Mouse (Mus musculus): ENCODE results near the gene Ooep. TPM values are rescaled to one million over a fixed set of nuclear protein-coding genes. Genes with fewer than 3 reads are reported as not detected.
"Not testable (repeated sequence)": the region's sequence is repeated elsewhere in the genome, so short reads cannot be mapped to it uniquely, and the experiment has no call there.

The Ooep gene
- total RNA-seq, 2 experiments from 2014 or later = not detected

- DNase-seq (ENCODE audit: extremely low spot score in 1 of 2, low spot score in 2 of 2) = no peak
- intact Hi-C loops (cut with DNase I) = no loop called here
- Histone ChIP-seq H3K27ac (no peak overlapping the region), H3K4me3 (no peak overlapping the region)
- no peak for TF ChIP-seq CTCF (IDR thresholded peaks at IDR 0.05)
Observed at GRCm38 (mm10) chr9:78364701-78365100, 13.8 kb downstream of the Ooep start.

DNA sequence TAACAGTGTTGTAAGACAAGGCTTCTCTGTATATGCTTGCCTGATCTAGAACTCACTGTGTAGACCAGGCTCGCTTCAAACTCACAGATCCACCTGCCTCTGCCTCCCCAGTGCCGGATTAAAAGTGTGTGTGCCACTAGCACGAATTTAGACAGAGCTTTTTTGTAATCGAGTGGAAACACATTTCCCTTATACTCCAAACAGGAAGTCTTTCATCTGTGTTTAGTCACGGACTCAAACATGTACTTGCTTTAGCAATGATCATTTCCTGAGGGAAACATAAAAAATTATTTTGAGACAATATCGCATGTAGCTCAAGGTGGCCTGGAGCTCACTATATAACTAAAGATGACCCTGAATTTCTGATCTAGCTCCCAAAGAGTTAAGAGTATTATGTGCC is 15.2 kb downstream of the Ooep start:
- DNase-seq (ENCODE audit: extremely low spot score in 1 of 2, low spot score in 2 of 2) = no peak
- intact Hi-C loops (cut with DNase I) = no loop called here
- TF ChIP-seq CTCF (IDR thresholded peaks at IDR 0.05) = no peak
- no peak overlapping the region for H3K27ac ChIP-seq
- no peak overlapping the region for H3K4me3 ChIP-seq

GRCm38 (mm10) chr9:78360484-78360872 is 18.0 kb downstream of the Ooep start:
- no peak overlapping the region for H3K4me3 ChIP-seq
- TF ChIP-seq CTCF (IDR thresholded peaks at IDR 0.05) = no peak
- intact Hi-C loops (cut with DNase I) = no loop called here
- no peak overlapping the region for H3K27ac ChIP-seq
- no peak for DNase-seq (ENCODE audit: extremely low spot score in 1 of 2, low spot score in 2 of 2)

DNA sequence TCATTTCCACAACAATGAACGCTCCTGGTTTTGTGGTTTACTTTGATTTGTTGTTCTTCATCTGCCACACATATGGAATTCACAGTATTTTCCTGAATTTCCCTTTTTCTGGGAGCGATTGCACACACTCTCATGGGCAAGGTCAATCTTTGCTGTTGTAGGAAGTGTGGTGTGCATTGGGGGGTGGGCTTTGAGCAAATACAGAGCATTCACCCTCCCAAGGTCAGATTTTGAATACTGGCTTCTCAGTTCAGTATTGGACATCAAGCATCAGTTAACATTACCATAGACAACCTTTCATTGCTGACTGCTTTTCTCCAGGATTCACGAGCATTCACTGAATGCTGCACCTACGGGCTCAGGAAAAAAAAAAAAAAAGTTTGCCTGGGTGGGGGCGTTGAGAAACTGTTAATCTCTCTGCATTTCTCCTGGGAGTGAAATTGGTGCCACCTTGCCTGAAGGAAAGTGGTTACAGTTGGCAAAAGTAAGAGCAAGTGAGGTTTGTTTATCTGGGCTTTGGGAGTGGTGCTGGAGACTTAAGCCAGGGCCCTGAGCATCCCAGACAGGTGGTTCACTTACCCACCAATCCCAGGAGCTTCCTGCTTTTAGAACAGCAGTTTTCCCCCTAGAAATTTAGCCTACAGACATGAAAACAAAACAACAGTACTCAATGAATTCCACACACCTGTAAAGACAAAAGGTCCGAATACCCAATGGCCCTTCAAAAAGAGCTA is 18.6 kb downstream of the Ooep start:
- Histone ChIP-seq H3K4me3 (no peak overlapping the region), H3K27ac (no peak overlapping the region)
- no peak for DNase-seq (ENCODE audit: extremely low spot score in 1 of 2, low spot score in 2 of 2)
- TF ChIP-seq CTCF (IDR thresholded peaks at IDR 0.05) = no peak
- intact Hi-C loops (cut with DNase I) = loop anchor here (5.0 kb wide), 1 partner anchor 77 kb away; no protein-coding TSS in a partner anchor

GRCm38 (mm10) chr9:78358053-78358452 is 20.5 kb downstream of the Ooep start:
- TF ChIP-seq CTCF (IDR thresholded peaks at IDR 0.05) = peak; percentile 73
- Histone ChIP-seq H3K4me3 (no peak overlapping the region), H3K27ac (no peak overlapping the region)
- DNase-seq (ENCODE audit: extremely low spot score in 1 of 2, low spot score in 2 of 2) = peak; percentile 38 to 45
- intact Hi-C loops (cut with DNase I) = loop anchor here (5.0 kb wide), 1 partner anchor 79 kb away; no protein-coding TSS in a partner anchor

GRCm38 (mm10) chr9:78355611-78356010 is 22.9 kb downstream of the Ooep start, which contains the start of gene Gsta2:
Gene Gsta2, minus strand, starts transcription at chr9:78355788.
- Histone ChIP-seq H3K4me3 (no peak within 1 kb of the TSS), H3K27ac (no peak within 1 kb of the TSS)
- no peak for TF ChIP-seq CTCF (IDR thresholded peaks at IDR 0.05)
- no peak for DNase-seq (ENCODE audit: extremely low spot score in 1 of 2, low spot score in 2 of 2)
- intact Hi-C loops (cut with DNase I) = loop anchor here (1.0 to 5.0 kb wide), 2 partner anchors 82 to 135 kb away; no protein-coding TSS in a partner anchor

- intact Hi-C loops (cut with DNase I) = loop anchor here (1.0 to 5.0 kb wide), 2 partner anchors 82 to 135 kb away; no protein-coding TSS in a partner anchor
- H3K27ac ChIP-seq = no peak overlapping the region
- TF ChIP-seq CTCF (IDR thresholded peaks at IDR 0.05) = no peak
- no peak overlapping the region for H3K4me3 ChIP-seq
- DNase-seq (ENCODE audit: extremely low spot score in 1 of 2, low spot score in 2 of 2) = no peak
Observed at GRCm38 (mm10) chr9:78354665-78355578, 23.6 kb downstream of the Ooep start.

GRCm38 (mm10) chr9:78351504-78352220 is 26.9 kb downstream of the Ooep start:
- no peak overlapping the region for H3K27ac ChIP-seq
- TF ChIP-seq CTCF (IDR thresholded peaks at IDR 0.05) = no peak
- intact Hi-C loops (cut with DNase I) = no loop called here
- H3K4me3 ChIP-seq = no peak overlapping the region
- DNase-seq (ENCODE audit: extremely low spot score in 1 of 2, low spot score in 2 of 2) = no peak

DNA sequence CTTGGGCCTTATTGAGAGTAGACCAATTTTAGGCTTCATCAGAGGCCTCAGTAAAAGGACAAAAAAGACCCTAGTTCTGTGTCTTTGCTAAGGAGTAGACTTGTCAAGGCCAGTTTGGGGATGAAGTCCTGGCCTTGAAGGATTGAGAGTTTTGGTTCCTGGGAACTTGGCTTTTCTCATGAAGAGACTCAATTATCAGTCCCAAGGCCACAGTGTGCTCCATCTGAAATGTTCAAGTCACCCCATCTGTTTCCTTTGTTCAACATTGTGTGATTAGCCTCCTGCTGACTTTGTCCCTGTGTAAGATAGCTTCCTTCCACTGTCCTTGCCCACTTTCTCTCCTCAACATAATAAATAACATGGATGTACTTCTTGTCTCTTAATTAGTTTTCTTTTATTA is 28.5 kb downstream of the Ooep start:
- H3K4me3 ChIP-seq; DNase-seq (ENCODE audit: extremely low spot score in 1 of 2, low spot score in 2 of 2); H3K27ac ChIP-seq; intact Hi-C loops (cut with DNase I): not testable (repeated sequence)

- H3K4me3 ChIP-seq; DNase-seq (ENCODE audit: extremely low spot score in 1 of 2, low spot score in 2 of 2); H3K27ac ChIP-seq: not testable (repeated sequence)
- intact Hi-C loops (cut with DNase I) = loop anchor here (10.0 kb wide), 1 partner anchor 54 kb away; no protein-coding TSS in a partner anchor
Observed at GRCm38 (mm10) chr9:78349141-78349540, 29.4 kb downstream of the Ooep start.

- not testable (repeated sequence) for H3K27ac ChIP-seq; H3K4me3 ChIP-seq; DNase-seq (ENCODE audit: extremely low spot score in 1 of 2, low spot score in 2 of 2)
- intact Hi-C loops (cut with DNase I) = loop anchor here (10.0 kb wide), 1 partner anchor 54 kb away; no protein-coding TSS in a partner anchor
Observed at GRCm38 (mm10) chr9:78348206-78349004, 30.1 kb downstream of the Ooep start.

All from left cerebral cortex, adult 2 months (tissue).